In genomic region chr13:103751421-103751820, GRCm38 (mm10) we compare ENCODE assay signal across 9 mouse cellular contexts. TPM values are rescaled to one million over a fixed set of nuclear protein-coding genes. Genes with fewer than 3 reads are reported as not detected.
DNase-seq lines count a peak whose midpoint lies in the region; ATAC-seq lines count a peak whose summit lies in the region.
"Had no signal": no experiment of that assay in that cellular context is flagged by ENCODE, and none has a peak within 500 bp of the region (broad histone marks: within the 10 kb centered on the region; RNA-seq: fewer than 3 reads in every experiment).

No protein-coding gene starts in this region.

- peak; percentile 49 for DNase-seq in cerebellum, adult 9-10 months
- no peak for DNase-seq in cerebellum, adult 9-11 months
- DNase-seq in kidney, postnatal 10 days = peak; percentile 61
- no peak for DNase-seq in kidney, adult 11 months
- peak; percentile 67 for DNase-seq in CD4-positive helper T cell, adult 2 months (ENCODE audit: low read depth, low spot score)
- DNase-seq in embryo, embryonic 11.5 days (ENCODE audit: low read depth, low spot score) = peak; percentile 22
- no peak for DNase-seq in thymus, adult 18-20 months
- DNase-seq: liver, embryonic 13.5 days had no signal

- 0 out of 2 replicates have a peak, but pooled peaks have one; percentile 39 for ATAC-seq in neutrophil, adult 5-6 weeks (ENCODE audit: extremely low read depth, insufficient number of reproducible peaks, low FRiP score, poor library complexity, severe bottlenecking)

RNA-seq across cellular contexts. Expression of gene Srek1, which starts 23.0 kb away (rescaled TPM):
- total RNA-seq in neutrophil, adult 5-6 weeks (2017) = 71.2 and 79.8 TPM in 2 replicates

Comparison
In these comparisons a context has a peak if more than half of its experiments do, and no peak if none do; other contexts are left out.
1. DNase-seq: peak in cerebellum, adult 9-10 months (single experiment), kidney, postnatal 10 days (single experiment), CD4-positive helper T cell, adult 2 months (single experiment) and embryo, embryonic 11.5 days (single experiment); none in cerebellum, adult 9-11 months (single experiment), kidney, adult 11 months (single experiment) and thymus, adult 18-20 months (0 of 2).